Comparison of ENCODE assay signal across 9 mouse cellular contexts in genomic region chr2:119262978-119263377, GRCm38 (mm10). TPM values are rescaled to one million over a fixed set of nuclear protein-coding genes. Genes with fewer than 3 reads are reported as not detected.
DNase-seq lines count a peak whose midpoint lies in the region; ATAC-seq and TF ChIP-seq lines count a peak whose summit lies in the region.
"Had no signal": no experiment of that assay in that cellular context is flagged by ENCODE, and none has a peak within 500 bp of the region (broad histone marks: within the 10 kb centered on the region; RNA-seq: fewer than 3 reads in every experiment).

No protein-coding gene starts in this region.

- H3K27me3 ChIP-seq in myocyte (ENCODE audit: control insufficient read depth, insufficient read depth, insufficient read length) = no peaks in the 10 kb centered on the region
- no peaks in the 10 kb centered on the region for H3K27me3 ChIP-seq in midbrain, embryonic 11.5 days (ENCODE audit: control insufficient read depth, insufficient read depth, low read length)

- no peaks in the 10 kb centered on the region for H3K36me3 ChIP-seq in myocyte (ENCODE audit: control insufficient read depth, insufficient read depth)
- no peaks in the 10 kb centered on the region for H3K36me3 ChIP-seq in midbrain, embryonic 11.5 days (ENCODE audit: control insufficient read depth, insufficient read depth, low read length)

- no peak overlapping the region for H3ac ChIP-seq in myocyte (ENCODE audit: control insufficient read depth, insufficient read length)

- no peaks in the 10 kb centered on the region for H3K79me2 ChIP-seq in myocyte (ENCODE audit: control insufficient read depth, insufficient read depth)

- H3K9ac ChIP-seq in midbrain, embryonic 11.5 days (ENCODE audit: low read length) = no peak overlapping the region

- peak; percentile 21 to 25 for DNase-seq in cerebellum, postnatal 36 days
- peak; percentile 56 to 72 for DNase-seq in adrenal gland, adult 18-20 months (ENCODE audit: low spot score in 2 of 2)
- peak; percentile 22 for DNase-seq in heart, adult 8-10 months (ENCODE audit: low spot score)
- peak; percentile 87 for DNase-seq in kidney, postnatal 14 days
- no peak for DNase-seq in midbrain, embryonic 11.5 days (ENCODE audit: low spot score, missing footprints)
- no peak for DNase-seq in embryo, embryonic 9.5 days (ENCODE audit: extremely low spot score)

- no peak for ATAC-seq in cerebellum, adult (ENCODE audit: insufficient number of reproducible peaks, low FRiP score, low TSS enrichment)
- no peak for ATAC-seq in midbrain, embryonic 11.5 days (ENCODE audit: low FRiP score)

- H3K4me2 ChIP-seq in myocyte (ENCODE audit: low read depth) = peak overlapping the region; percentile 87
- no peak overlapping the region for H3K4me2 ChIP-seq in midbrain, embryonic 11.5 days

- no peak overlapping the region for H3K27ac ChIP-seq in midbrain, embryonic 11.5 days (ENCODE audit: low read depth, low read length)

- 65% methylated on average over 8 of the region's 8 CpGs for WGBS in midbrain, embryonic 11.5 days

- TF ChIP-seq POLR2A in myocyte (IDR thresholded peaks at IDR 0.05; ENCODE audit: insufficient read length, low read depth) = peak; percentile 27

- no peak overlapping the region for H3K4me3 ChIP-seq in myocyte
- no peak overlapping the region for H3K4me3 ChIP-seq in midbrain, embryonic 11.5 days (ENCODE audit: low read depth, low read length)

- no peaks in the 10 kb centered on the region for H3K9me3 ChIP-seq in midbrain, embryonic 11.5 days (ENCODE audit: control insufficient read depth, low read length)

- H3K4me1 ChIP-seq in midbrain, embryonic 11.5 days (ENCODE audit: control insufficient read depth, insufficient read depth, low read length) = no peaks in the 10 kb centered on the region

TF ChIP-seq in myocyte, 11 proteins besides CTCF, POLR2A, EP300 and RAD21:
- TF ChIP-seq SRF (IDR thresholded peaks at IDR 0.05; ENCODE audit: control insufficient read depth, insufficient read length, low read depth) (no peak), MYOG (IDR thresholded peaks at IDR 0.05; ENCODE audit: control insufficient read depth in 1 of 3, insufficient read depth in 1 of 3, insufficient read length in 2 of 3, low read depth in 2 of 3) (no peak), REST (IDR thresholded peaks at IDR 0.05; ENCODE audit: insufficient read depth, insufficient read length) (no peak), CEBPB (IDR thresholded peaks at IDR 0.05; ENCODE audit: insufficient read depth, poor library complexity, severe bottlenecking) (0 out of 2 replicates have a peak, but pooled peaks have one; percentile 33), MYOD1 (IDR thresholded peaks at IDR 0.05; ENCODE audit: control insufficient read depth in 1 of 3, insufficient read length in 2 of 3, low read depth in 2 of 3) (peak in 1 of 3 experiments; percentile 30)

RNA-seq across cellular contexts. Expression of gene Rhov, which starts 8.1 kb away (rescaled TPM):
- total RNA-seq in adrenal gland, adult 18-20 months (2021) = under 1 TPM; 0.17 to 0.74 TPM
- not detected for total RNA-seq in heart, adult 8-10 months (2022)
- polyA plus RNA-seq in myocyte (2012; fragmentation: generic; extraction: Trizol) = 0.35 TPM
- 1.3 and 2.6 TPM in 2 replicates for polyA plus RNA-seq in midbrain, embryonic 11.5 days (2014; fragmentation: Nextera tagmentation; extraction: Ambion mirVana)

RNA-seq across cellular contexts. Expression of gene Vps18, which starts 25.6 kb away (rescaled TPM):
- 10 to 100 TPM; 24.0 TPM for total RNA-seq in adrenal gland, adult 18-20 months (2021)
- total RNA-seq in heart, adult 8-10 months (2022) = 10 to 100 TPM; 12.5 to 14.0 (median 13.6) TPM
- 18.2 TPM for polyA plus RNA-seq in myocyte (2012; fragmentation: generic; extraction: Trizol)
- polyA plus RNA-seq in midbrain, embryonic 11.5 days (2014; fragmentation: Nextera tagmentation; extraction: Ambion mirVana) = 9.8 and 10.0 TPM in 2 replicates

RNA-seq across cellular contexts. Expression of gene Spint1, which starts 25.8 kb away (rescaled TPM):
- 1 to 10 TPM; 1.6 to 2.1 TPM for total RNA-seq in adrenal gland, adult 18-20 months (2021)
- total RNA-seq in heart, adult 8-10 months (2022) = under 1 TPM in 1 of 4 experiments, not detected in 3; 0.14 TPM
- 0.12 TPM for polyA plus RNA-seq in myocyte (2012; fragmentation: generic; extraction: Trizol)
- polyA plus RNA-seq in midbrain, embryonic 11.5 days (2014; fragmentation: Nextera tagmentation; extraction: Ambion mirVana) = 1.1 and 1.2 TPM in 2 replicates

RNA-seq across cellular contexts. Expression of gene Ppp1r14d, which starts 33.3 kb away (rescaled TPM):
- not detected for total RNA-seq in adrenal gland, adult 18-20 months (2021)
- not detected for total RNA-seq in heart, adult 8-10 months (2022)
- polyA plus RNA-seq in myocyte (2012; fragmentation: generic; extraction: Trizol) = 0.13 TPM
- 0.21 TPM in 1 of 2 replicates, not detected in the other for polyA plus RNA-seq in midbrain, embryonic 11.5 days (2014; fragmentation: Nextera tagmentation; extraction: Ambion mirVana)
- total RNA-seq: gastrocnemius, postnatal 4 days had no signal

RNA-seq across cellular contexts. Expression of gene Dnajc17, which starts 54.4 kb away (rescaled TPM):
- total RNA-seq in adrenal gland, adult 18-20 months (2021) = 10 to 100 TPM; 12.5 to 13.1 TPM
- 10 to 100 TPM in 1 of 4 experiments, 1 to 10 TPM in 3; 7.6 to 11.2 (median 9.0) TPM for total RNA-seq in heart, adult 8-10 months (2022)
- polyA plus RNA-seq in myocyte (2012; fragmentation: generic; extraction: Trizol) = 17.2 TPM
- 22.5 and 25.6 TPM in 2 replicates for polyA plus RNA-seq in midbrain, embryonic 11.5 days (2014; fragmentation: Nextera tagmentation; extraction: Ambion mirVana)

Comparison
In these comparisons a context has a peak if more than half of its experiments do, and no peak if none do; other contexts are left out.
1. DNase-seq: peak in cerebellum, postnatal 36 days (2 of 2), adrenal gland, adult 18-20 months (2 of 2), heart, adult 8-10 months (single experiment) and kidney, postnatal 14 days (single experiment); none in midbrain, embryonic 11.5 days (single experiment) and embryo, embryonic 9.5 days (single experiment).